Mouse (Mus musculus) adipocyte (in vitro differentiated cells): ENCODE measurements around the gene Bms1.

Experiments used
- DNase-seq: peaks from one replicate; pipeline ENCODE4 v3.0.0-alpha.2; 2016; ENCODE audit warnings: low spot score

Bms1 gene

GRCm38 (mm10) chr6:118419050-118419920 lies at the start of gene Bms1:
Gene Bms1, minus strand, starts transcription at chr6:118419474.
- peak; percentile 99 for DNase-seq

DNA sequence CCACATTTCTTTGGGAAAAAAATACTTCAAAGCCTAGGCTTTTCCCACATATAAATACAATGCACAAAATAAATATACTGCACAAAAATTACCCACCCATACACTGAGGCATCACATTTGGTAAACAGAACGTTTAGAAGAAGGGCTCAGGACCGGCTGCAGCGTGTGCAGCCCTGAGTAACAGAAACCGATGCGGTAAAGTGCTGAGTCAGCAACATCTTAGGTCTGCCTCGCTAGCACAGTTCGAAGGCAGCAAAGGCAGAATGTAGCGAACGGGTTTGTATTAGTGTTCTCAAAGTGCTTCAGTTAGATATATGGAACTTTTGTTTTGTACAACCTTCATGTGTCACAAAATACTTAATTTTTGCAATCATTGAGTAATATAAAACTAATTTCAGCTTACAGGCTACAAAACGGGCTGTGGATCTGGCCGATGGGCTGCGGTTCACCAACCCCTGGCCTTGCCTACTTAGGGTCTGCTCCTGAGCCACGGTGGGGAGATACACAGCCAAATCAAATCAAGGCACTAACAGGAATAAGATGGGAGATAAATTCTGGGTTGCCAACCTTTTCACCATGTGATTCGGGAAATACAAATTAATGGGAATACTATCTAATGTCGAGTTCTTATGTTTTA lies 42.9 kb upstream of the Bms1 start:
- no peak for DNase-seq

DNA sequence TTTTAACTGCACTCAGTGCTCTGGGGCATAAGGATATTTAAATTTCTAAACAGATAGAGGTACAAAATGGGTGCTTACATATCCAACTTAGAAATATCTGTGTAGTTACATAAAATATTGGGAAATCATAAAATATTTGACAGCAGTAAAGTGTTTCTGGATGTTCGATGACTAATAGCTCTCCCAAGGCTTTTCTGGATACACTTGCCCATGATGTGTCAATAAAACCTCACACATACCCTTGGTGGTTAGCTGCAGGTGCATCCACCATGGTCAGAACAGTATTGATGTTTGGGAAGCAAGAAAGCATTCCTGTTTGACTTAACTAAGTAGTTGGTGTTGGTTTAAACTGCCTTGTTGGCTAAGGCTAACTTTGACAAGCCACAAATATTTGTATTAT lies 38.5 kb upstream of the Bms1 start:
- no peak for DNase-seq

GRCm38 (mm10) chr6:118455042-118455631 lies 35.9 kb upstream of the Bms1 start, which contains the start of gene Zfp248:
Gene Zfp248, minus strand, starts transcription at chr6:118455528.
- peak; percentile 90 for DNase-seq

GRCm38 (mm10) chr6:118454452-118454851 lies 35.2 kb upstream of the Bms1 start:
- peak; percentile 32 for DNase-seq

GRCm38 (mm10) chr6:118431502-118431901 lies 12.2 kb upstream of the Bms1 start:
- DNase-seq: no peak

DNA sequence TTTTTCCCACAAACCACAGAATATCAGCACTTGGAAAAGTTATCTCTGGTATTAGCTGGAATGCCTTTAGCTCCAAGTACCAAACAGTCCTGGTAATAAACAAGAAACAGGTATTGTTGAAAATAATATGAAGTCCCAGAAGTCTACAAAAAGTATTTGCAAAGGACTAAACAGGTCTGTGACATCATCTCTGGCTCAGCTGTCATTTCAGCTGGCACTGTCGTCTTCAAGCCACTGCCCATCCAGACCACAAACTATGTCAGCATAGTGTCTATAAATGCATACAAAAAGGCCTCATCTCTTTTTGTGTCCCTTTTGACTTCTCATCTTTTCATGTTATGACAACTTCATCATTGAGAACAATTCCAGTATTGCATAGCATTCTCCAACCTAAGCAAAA lies 7.4 kb upstream of the Bms1 start:
- no peak for DNase-seq

DNA sequence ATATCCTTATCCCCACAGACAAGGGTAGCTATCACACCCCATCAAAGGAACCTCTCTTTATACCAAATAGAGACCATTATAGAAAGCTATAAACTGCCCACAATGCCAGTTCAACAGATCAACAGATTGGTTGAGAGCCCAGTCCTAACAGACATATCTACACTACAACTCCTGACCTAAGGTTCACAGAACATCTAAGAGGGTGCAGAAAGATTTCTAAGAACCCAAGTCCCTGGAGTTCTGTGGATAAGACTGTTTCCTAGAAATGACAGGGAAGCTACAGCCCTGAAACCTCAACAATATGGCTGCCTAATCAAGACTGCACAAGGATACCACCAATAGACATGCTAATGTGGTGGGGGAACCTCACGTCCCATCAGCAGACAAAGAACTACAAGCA lies 8.8 kb downstream of the Bms1 start:
- DNase-seq: no peak

DNA sequence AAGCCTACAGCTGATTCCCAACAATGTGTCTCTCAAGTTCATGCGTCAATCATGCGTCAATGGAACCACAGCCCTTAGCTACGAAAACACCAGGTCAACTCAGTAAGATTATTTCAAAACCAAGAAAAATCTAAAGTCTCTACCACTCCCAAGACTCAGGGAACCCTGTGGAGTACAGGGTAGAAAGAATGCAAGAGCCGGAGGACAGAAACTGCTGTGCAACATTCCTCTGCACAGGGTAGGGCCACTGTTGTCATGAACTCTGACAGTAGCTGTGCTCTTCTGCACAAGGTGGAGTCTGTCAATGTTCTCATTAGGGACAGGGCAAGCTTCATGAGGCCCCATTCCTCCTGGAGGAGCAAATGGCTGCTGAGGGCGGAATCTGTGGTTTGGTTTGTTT lies 10.8 kb downstream of the Bms1 start:
- DNase-seq: no peak

DNA sequence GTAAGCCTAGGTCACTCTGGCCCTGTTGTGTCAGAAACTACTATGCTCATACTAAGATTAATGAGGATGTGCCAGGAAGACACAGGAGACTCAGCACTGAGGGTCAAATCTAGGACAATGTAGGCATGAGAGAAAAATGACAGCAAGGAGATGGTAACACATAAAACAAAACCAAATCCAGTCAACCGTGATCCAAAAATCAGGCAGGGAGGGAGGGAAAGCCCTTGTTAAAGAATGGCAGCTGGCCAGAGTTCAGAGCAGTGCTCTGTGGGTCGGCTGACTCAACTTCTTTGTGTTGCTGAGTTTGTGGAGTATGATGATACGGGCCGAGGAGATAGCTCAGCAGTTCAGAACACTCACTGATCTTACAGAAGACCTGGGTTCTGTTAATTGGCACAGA lies 12.9 kb downstream of the Bms1 start:
- peak; percentile 57 for DNase-seq

- no peak for DNase-seq
Observed at GRCm38 (mm10) chr6:118390746-118391145, 28.5 kb downstream of the Bms1 start.

- DNase-seq: no peak
Observed at GRCm38 (mm10) chr6:118385962-118386361, 33.3 kb downstream of the Bms1 start.

DNA sequence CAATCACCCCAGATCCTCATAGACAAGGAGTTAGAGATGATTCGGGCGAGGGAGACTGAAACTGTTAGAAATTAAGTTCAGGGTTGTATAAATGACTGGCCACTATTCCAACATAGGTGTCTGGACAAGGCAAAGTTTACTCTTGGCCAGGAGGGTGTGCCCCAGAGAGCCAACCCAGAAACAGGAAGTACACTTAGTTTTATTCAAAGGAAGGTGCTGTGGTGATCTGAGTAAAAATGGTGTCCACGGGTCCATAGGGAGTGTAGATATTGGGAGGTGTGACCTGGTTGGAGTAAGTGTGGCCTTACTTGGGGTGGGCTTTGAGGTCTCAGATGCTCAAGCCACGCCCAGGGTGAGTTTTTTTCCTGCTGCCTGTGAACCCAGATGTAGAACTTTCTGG lies 38.0 kb downstream of the Bms1 start:
- DNase-seq: no peak

- DNase-seq: no peak
Observed at GRCm38 (mm10) chr6:118380630-118381029, 38.6 kb downstream of the Bms1 start.

GRCm38 (mm10) chr6:118379451-118380167 lies 39.7 kb downstream of the Bms1 start:
- peak; percentile 58 for DNase-seq

DNA sequence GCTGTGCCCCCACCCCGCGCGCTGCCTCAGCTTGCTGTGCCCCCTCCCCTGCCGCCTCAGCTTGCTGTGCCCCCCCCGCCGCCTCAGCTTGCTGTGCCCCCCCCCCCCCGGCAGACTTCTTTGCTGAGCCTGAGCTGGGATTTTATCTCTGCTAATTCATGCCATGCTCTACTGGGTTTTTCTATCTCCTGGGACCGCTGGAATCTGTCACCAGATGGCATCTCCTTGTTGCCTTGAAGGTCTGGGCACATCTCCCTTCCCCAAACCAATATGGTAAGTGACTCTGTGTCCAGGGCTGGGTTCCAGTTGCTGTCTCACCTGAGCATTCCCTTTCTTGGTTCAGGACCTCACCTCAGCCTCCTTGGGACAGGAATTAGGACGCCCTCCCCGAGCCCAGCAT lies 41.7 kb downstream of the Bms1 start:
- no peak for DNase-seq

- DNase-seq: no peak
Observed at GRCm38 (mm10) chr6:118376023-118376422, 43.3 kb downstream of the Bms1 start.

GRCm38 (mm10) chr6:118375457-118375856 lies 43.8 kb downstream of the Bms1 start:
- no peak for DNase-seq

DNA sequence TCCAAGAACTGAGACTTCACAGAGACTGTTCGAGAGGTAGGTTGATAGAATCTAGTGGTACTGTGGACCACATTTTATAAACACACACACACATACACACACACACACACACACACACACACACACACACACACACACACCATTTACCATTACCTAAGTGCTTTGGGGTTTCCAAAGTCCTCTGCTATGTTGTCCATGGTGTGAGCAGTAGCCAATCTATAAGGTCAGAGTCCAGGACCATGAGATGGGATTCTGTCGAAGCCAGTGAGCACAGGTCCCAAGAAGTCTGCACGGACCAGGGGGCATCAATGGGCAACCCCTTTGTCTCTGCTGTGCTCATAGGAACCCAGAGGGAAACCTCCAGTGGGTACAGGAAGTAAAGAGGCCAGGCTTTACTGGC lies 44.2 kb downstream of the Bms1 start:
- DNase-seq: no peak

- no peak for DNase-seq
Observed at GRCm38 (mm10) chr6:118373294-118373693, 46.0 kb downstream of the Bms1 start.

GRCm38 (mm10) chr6:118372794-118373193 lies 46.5 kb downstream of the Bms1 start:
- no peak for DNase-seq

- no peak for DNase-seq
Observed at GRCm38 (mm10) chr6:118367502-118367901, 51.8 kb downstream of the Bms1 start.
